Mouse (Mus musculus) MEL (cell line): ENCODE results near the gene 2610528J11Rik.

Experiments
- CTCF ChIP-seq, 3 experiments: IDR thresholded peaks in 2 of 3; conservative IDR thresholded peaks in 1 of 3; 2 replicates each; pipeline ENCODE4 v1.5.1; 2011 to 2012; ENCODE audit warnings: low read length in 3 of 3, low read depth in 2 of 3, mild to moderate bottlenecking in 2 of 3, improper control_type of control experiment in 1 of 3, inconsistent platforms in 1 of 3, mixed read lengths in 1 of 3, moderate library complexity in 1 of 3; ENCODE audit not compliant: control insufficient read depth in 1 of 3, insufficient read depth in 1 of 3, poor library complexity in 1 of 3, severe bottlenecking in 1 of 3
- E2F4 ChIP-seq: IDR thresholded peaks from 2 replicates; pipeline ENCODE4 v1.6.1; 2011; ENCODE audit warnings: low read depth, low read length, improper control_type of control experiment, borderline replicate concordance
- ELF1 ChIP-seq: IDR thresholded peaks from 2 replicates; pipeline ENCODE4 v1.6.1; 2014; ENCODE audit warnings: low read depth, mild to moderate bottlenecking, inconsistent platforms, low read length, improper control_type of control experiment, moderate library complexity
- EP300 ChIP-seq, 2 experiments: IDR thresholded peaks; 2 replicates each; pipeline ENCODE4 v1.6.1; 2011; ENCODE audit warnings: improper control_type of control experiment in 2 of 2, low read length in 2 of 2, low read depth in 1 of 2, mild to moderate bottlenecking in 1 of 2
- GATA1 ChIP-seq: IDR thresholded peaks from 2 replicates; pipeline ENCODE4 v1.6.1; 2011; ENCODE audit warnings: low read depth, low read length, improper control_type of control experiment
- JUND ChIP-seq: IDR thresholded peaks from 2 replicates; pipeline ENCODE4 v1.6.1; 2011; ENCODE audit warnings: low read depth, mild to moderate bottlenecking, improper control_type of control experiment, low read length
- MAFK ChIP-seq: IDR thresholded peaks from 2 replicates; pipeline ENCODE4 v1.6.1; 2011; ENCODE audit warnings: low read depth, mild to moderate bottlenecking, low read length, improper control_type of control experiment, borderline replicate concordance
- MAX ChIP-seq: IDR thresholded peaks from 2 replicates; pipeline ENCODE4 v1.6.1; 2011; ENCODE audit warnings: low read length, improper control_type of control experiment
- POLR2A ChIP-seq, 2 experiments: IDR thresholded peaks; 2 replicates each; pipeline ENCODE4 v1.6.1; 2011 to 2012; ENCODE audit warnings: low read length in 2 of 2, mild to moderate bottlenecking in 2 of 2, control low read depth in 1 of 2, improper control_type of control experiment in 1 of 2, low read depth in 1 of 2, moderate library complexity in 1 of 2; ENCODE audit not compliant: control insufficient read depth in 1 of 2, insufficient read depth in 1 of 2, poor library complexity in 1 of 2
- POLR2AphosphoS2 ChIP-seq: IDR thresholded peaks from 2 replicates; pipeline ENCODE4 v1.6.1; 2011; ENCODE audit warnings: low read length, improper control_type of control experiment
- RAD21 ChIP-seq: IDR thresholded peaks from 2 replicates; pipeline ENCODE4 v1.6.1; 2011; ENCODE audit warnings: mild to moderate bottlenecking, low read depth, low read length, improper control_type of control experiment
- ZNF384 ChIP-seq: IDR thresholded peaks from 2 replicates; pipeline ENCODE4 v1.6.1; 2012; ENCODE audit warnings: low read depth, mild to moderate bottlenecking, inconsistent platforms, low read length, improper control_type of control experiment

- TF ChIP-seq ZNF384, result no peak
- no peak for TF ChIP-seq ELF1
- peak; percentile 87 for TF ChIP-seq RAD21
- TF ChIP-seq EP300 (IDR thresholded peaks at IDR 0.05; ENCODE audit: low read depth in 1 of 2, low read length in 2 of 2), result no peak
- no peak for TF ChIP-seq MAX
- peak; percentile 87 to 93 (median 88) for TF ChIP-seq CTCF (IDR thresholded peaks at IDR 0.05 in 2 of 3, conservative IDR thresholded peaks at IDR 0.05 in 1 of 3; ENCODE audit: control insufficient read depth in 1 of 3, insufficient read depth in 1 of 3, low read depth in 2 of 3, low read length in 3 of 3, poor library complexity in 1 of 3, severe bottlenecking in 1 of 3)
- no peak for TF ChIP-seq POLR2A (IDR thresholded peaks at IDR 0.05; ENCODE audit: control insufficient read depth in 1 of 2, insufficient read depth in 1 of 2, low read depth in 1 of 2, low read length in 2 of 2, poor library complexity in 1 of 2)
- TF ChIP-seq MAFK, result no peak
- no peak for TF ChIP-seq E2F4
- TF ChIP-seq GATA1, result no peak
- TF ChIP-seq JUND, result no peak
- TF ChIP-seq POLR2AphosphoS2, result no peak
Observed at GRCm38 (mm10) chr4:118576097-118576496, 49.3 kb downstream of the 2610528J11Rik start.
